Mouse (Mus musculus): ENCODE results near the gene BC035044. TPM values are rescaled to one million over a fixed set of nuclear protein-coding genes. Genes with fewer than 3 reads are reported as not detected.
A peak's percentile ranks its signal among the peaks of the same experiment; 100 is the strongest.
"Not testable (repeated sequence)": the region's sequence is repeated elsewhere in the genome, so short reads cannot be mapped to it uniquely, and the experiment has no call there.

Gene BC035044
- polyA plus RNA-seq, 1 experiment, result not detected

DNA sequence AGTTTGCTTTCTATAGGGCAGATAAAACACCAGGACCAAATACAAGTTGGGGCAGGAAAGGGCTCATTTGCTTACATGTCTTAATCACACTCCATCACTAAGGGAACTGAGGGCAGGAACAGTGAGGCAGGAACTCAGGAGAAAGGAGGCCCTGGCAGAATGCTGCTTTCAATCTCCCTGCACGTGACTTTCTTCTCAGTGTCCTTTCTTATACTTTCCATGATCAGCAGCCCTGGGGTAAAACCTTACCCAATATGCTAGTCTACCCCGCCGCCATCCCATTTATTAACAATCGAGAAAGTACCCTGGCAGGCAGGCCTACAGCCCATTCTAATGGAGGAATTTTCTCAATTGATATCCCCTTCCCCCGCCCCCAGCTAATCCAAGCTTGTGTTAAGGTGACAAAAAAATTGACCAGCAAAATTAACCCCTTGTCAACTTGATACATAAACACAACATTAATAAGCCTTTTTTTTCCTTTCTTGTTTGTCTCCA is 46.3 kb downstream of the BC035044 start:
- H3K36me3 ChIP-seq (ENCODE audit: control insufficient read depth, insufficient read depth, low read length, poor library complexity, severe bottlenecking), result no peaks in the 10 kb centered on the region
- H3K4me3 ChIP-seq (ENCODE audit: low read depth, low read length), result no peak overlapping the region
- H3K27ac ChIP-seq (ENCODE audit: insufficient read depth, low read length), result peak overlapping the region; percentile 73
- TF ChIP-seq CTCF (IDR thresholded peaks at IDR 0.05; ENCODE audit: low read depth, low read length) (no peak), EP300 (IDR thresholded peaks at IDR 0.05; ENCODE audit: insufficient read depth, low read depth, low read length) (no peak), POLR2A (IDR thresholded peaks at IDR 0.05; ENCODE audit: insufficient read depth, low read length) (no peak)
- no peaks in the 10 kb centered on the region for H3K9me3 ChIP-seq (replicated peaks; ENCODE audit: control insufficient read depth, insufficient read depth, low read length, poor library complexity, severe bottlenecking)
- no peaks in the 10 kb centered on the region for H3K27me3 ChIP-seq (ENCODE audit: control insufficient read depth, insufficient read depth, low read length, poor library complexity, severe bottlenecking)
- peak overlapping the region; percentile 6; the same call in 1 of the 2 replicates for H3K9ac ChIP-seq (ENCODE audit: low read depth, poor library complexity, severe bottlenecking)
- no peaks in the 10 kb centered on the region for H3K4me1 ChIP-seq (ENCODE audit: control insufficient read depth, insufficient read depth, low read length)

DNA sequence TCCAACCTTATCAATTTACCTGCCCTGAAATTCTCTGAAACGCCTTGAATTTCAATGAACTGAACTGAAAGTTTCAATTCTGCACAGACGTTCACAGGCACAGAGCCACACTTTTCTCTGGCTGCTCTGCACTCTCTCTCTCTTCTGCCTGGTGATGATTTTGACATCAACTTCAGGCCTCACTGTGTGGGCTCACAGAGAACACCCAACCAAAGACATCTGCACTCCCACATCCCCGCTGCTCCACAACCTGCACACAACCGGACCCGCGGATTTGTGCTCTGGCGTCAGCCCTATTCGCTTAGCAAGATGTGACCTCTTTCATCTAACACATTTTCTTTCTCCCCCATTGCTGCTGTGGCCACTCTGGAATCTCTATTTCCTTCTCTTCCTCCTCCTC is 46.8 kb downstream of the BC035044 start:
- Histone ChIP-seq H3K9me3 (replicated peaks; ENCODE audit: control insufficient read depth, insufficient read depth, low read length, poor library complexity, severe bottlenecking) (no peaks in the 10 kb centered on the region), H3K9ac (ENCODE audit: low read depth, poor library complexity, severe bottlenecking) (peak overlapping the region; percentile 6; the same call in 1 of the 2 replicates), H3K27me3 (ENCODE audit: control insufficient read depth, insufficient read depth, low read length, poor library complexity, severe bottlenecking) (no peaks in the 10 kb centered on the region), H3K4me3 (ENCODE audit: low read depth, low read length) (peak overlapping the region; percentile 25), H3K27ac (ENCODE audit: insufficient read depth, low read length) (peak overlapping the region; percentile 73), H3K36me3 (ENCODE audit: control insufficient read depth, insufficient read depth, low read length, poor library complexity, severe bottlenecking) (no peaks in the 10 kb centered on the region), H3K4me1 (ENCODE audit: control insufficient read depth, insufficient read depth, low read length) (no peaks in the 10 kb centered on the region)
- no peak for TF ChIP-seq CTCF (IDR thresholded peaks at IDR 0.05; ENCODE audit: low read depth, low read length)
- no peak for TF ChIP-seq POLR2A (IDR thresholded peaks at IDR 0.05; ENCODE audit: insufficient read depth, low read length)
- no peak for TF ChIP-seq EP300 (IDR thresholded peaks at IDR 0.05; ENCODE audit: insufficient read depth, low read depth, low read length)

DNA sequence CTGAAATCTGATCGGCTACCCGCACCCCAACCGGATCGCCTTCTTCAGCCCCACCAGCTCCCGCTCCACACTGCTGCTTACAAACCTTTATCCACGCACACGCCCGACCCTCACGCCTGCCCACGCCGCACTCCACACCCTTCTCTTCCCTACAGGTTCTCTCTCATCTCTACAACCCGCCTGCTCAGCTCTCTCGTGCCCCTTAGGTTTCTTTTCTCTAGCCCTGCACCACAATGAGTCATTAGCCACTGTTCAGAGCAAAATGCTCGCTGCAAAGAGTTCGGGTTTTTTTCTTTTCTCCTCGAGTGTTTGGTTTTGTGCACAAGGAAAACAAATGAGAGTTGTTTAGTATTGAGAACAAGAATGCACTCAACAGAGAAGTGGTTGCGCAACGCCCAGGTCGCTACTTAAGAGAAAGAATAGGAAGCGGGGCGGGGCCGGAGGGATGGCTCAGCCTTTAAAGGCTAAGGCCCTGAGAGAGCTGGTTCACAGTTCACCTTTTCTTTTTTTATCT is 47.4 kb downstream of the BC035044 start:
- Histone ChIP-seq H3K4me3 (ENCODE audit: low read depth, low read length) (peak overlapping the region; percentile 97), H3K27ac (ENCODE audit: insufficient read depth, low read length) (peak overlapping the region; percentile 91), H3K9me3 (replicated peaks; ENCODE audit: control insufficient read depth, insufficient read depth, low read length, poor library complexity, severe bottlenecking) (no peaks in the 10 kb centered on the region), H3K9ac (ENCODE audit: low read depth, poor library complexity, severe bottlenecking) (peak overlapping the region; percentile 65), H3K4me1 (ENCODE audit: control insufficient read depth, insufficient read depth, low read length) (no peaks in the 10 kb centered on the region), H3K36me3 (ENCODE audit: control insufficient read depth, insufficient read depth, low read length, poor library complexity, severe bottlenecking) (no peaks in the 10 kb centered on the region), H3K27me3 (ENCODE audit: control insufficient read depth, insufficient read depth, low read length, poor library complexity, severe bottlenecking) (no peaks in the 10 kb centered on the region)
- TF ChIP-seq CTCF (IDR thresholded peaks at IDR 0.05; ENCODE audit: low read depth, low read length) (no peak), EP300 (IDR thresholded peaks at IDR 0.05; ENCODE audit: insufficient read depth, low read depth, low read length) (0 out of 2 replicates have a peak, but pooled peaks have one; percentile 13)

DNA sequence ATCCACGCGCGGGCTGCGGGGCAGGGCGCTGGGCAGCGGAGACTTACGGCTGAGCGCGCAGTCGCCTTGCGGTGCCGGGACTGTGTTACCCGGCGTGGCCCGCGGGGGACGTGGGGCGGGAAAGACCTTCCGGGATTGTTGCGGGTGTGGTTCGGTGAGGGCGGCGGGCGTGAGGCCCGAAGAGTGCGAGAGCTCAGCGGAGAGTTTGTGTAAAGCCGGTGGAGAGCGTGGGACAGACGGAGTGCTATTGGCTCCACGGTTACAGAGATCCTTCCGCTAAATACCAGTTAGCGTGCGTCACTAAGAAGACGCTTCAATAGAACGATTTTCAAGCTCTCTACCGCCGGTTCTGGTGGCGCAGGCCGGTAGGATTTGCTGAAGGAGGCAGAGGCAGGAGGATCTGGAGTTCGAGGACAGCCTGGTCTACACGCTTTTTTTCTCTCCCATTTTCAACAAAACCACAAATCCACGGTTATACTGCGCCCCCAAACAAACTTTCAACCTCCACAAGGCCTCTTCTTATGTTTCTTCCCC is 47.9 kb downstream of the BC035044 start:
- Histone ChIP-seq H3K9ac (ENCODE audit: low read depth, poor library complexity, severe bottlenecking) (peak overlapping the region; percentile 65), H3K4me3 (ENCODE audit: low read depth, low read length) (peak overlapping the region; percentile 97), H3K27ac (ENCODE audit: insufficient read depth, low read length) (peak overlapping the region; percentile 91), H3K27me3 (ENCODE audit: control insufficient read depth, insufficient read depth, low read length, poor library complexity, severe bottlenecking) (no peaks in the 10 kb centered on the region), H3K36me3 (ENCODE audit: control insufficient read depth, insufficient read depth, low read length, poor library complexity, severe bottlenecking) (no peaks in the 10 kb centered on the region), H3K9me3 (replicated peaks; ENCODE audit: control insufficient read depth, insufficient read depth, low read length, poor library complexity, severe bottlenecking) (no peaks in the 10 kb centered on the region), H3K4me1 (ENCODE audit: control insufficient read depth, insufficient read depth, low read length) (no peaks in the 10 kb centered on the region)
- TF ChIP-seq CTCF (IDR thresholded peaks at IDR 0.05; ENCODE audit: low read depth, low read length), result no peak
- no peak for TF ChIP-seq POLR2A (IDR thresholded peaks at IDR 0.05; ENCODE audit: insufficient read depth, low read length)
- TF ChIP-seq EP300 (IDR thresholded peaks at IDR 0.05; ENCODE audit: insufficient read depth, low read depth, low read length), result no peak

DNA sequence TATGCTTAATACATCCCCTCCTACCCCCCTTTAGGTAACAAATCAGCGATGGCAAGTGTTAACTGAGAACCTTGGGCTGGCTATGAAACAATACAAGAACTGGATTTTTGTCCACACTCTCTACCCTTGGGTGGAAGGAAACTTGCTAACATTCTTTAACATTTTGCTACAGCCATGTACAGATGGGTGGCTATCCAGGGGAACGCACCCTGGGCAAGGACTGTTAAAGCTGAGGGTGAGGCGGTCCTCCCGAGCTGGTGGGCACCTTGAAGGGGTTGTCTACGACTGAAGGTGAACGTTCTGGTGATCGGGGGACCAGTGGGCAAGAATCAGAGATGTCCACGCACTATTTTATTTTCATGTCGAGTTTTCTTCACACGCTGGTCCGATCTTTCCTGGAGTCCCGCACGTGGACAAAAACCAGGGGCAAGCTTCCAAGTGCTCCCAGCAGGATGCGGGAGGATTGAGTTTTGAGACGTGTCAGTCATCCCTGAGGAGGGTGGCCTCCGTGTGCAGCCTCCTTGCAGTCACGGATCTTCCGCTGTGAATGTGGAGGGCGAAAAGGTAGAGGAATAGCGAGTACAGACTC is 48.5 kb downstream of the BC035044 start:
- Histone ChIP-seq H3K9me3 (replicated peaks; ENCODE audit: control insufficient read depth, insufficient read depth, low read length, poor library complexity, severe bottlenecking) (no peaks in the 10 kb centered on the region), H3K4me1 (ENCODE audit: control insufficient read depth, insufficient read depth, low read length) (no peaks in the 10 kb centered on the region), H3K4me3 (ENCODE audit: low read depth, low read length) (peak overlapping the region; percentile 97), H3K9ac (ENCODE audit: low read depth, poor library complexity, severe bottlenecking) (peak overlapping the region; percentile 65), H3K27ac (ENCODE audit: insufficient read depth, low read length) (no peak overlapping the region), H3K27me3 (ENCODE audit: control insufficient read depth, insufficient read depth, low read length, poor library complexity, severe bottlenecking) (no peaks in the 10 kb centered on the region), H3K36me3 (ENCODE audit: control insufficient read depth, insufficient read depth, low read length, poor library complexity, severe bottlenecking) (no peaks in the 10 kb centered on the region)
- no peak for TF ChIP-seq POLR2A (IDR thresholded peaks at IDR 0.05; ENCODE audit: insufficient read depth, low read length)

DNA sequence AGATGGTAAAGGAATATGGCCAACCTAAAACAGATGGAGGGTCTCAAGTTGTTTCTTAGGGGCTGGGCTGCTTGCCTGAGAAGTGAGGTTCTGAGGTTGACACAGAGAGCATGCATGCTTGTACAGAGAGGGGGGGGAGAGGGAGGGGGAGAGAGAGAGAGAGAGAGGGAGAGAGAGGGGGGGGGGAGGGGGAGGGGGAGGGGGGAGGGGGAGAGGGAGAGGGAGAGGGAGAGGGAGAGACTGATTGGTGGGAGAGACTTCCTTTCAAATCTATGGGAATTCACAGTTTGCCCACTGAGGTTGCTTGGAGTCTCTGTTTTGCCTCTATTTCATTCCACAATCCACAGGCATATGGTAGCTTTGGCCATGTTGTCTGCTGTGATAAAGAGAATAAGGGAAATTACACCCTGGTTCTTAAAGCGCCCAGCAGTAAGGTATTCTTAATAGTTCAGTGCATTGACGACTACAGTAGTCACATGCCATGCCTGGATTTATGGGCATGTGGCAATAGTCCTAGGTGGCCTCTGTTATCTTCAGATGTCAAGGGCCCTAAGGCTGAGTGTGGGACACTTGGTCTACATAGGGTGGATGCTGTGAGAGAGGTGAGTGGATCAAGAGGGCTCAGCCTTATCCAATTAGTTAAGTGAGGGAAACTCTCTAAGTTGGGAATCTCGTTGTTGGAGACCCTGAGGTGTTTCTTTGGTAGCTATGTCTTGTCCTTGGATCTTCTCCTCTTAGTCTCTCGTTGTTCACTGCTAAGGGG is 49.4 kb downstream of the BC035044 start:
- Histone ChIP-seq H3K9ac (ENCODE audit: low read depth, poor library complexity, severe bottlenecking) (no peak overlapping the region), H3K4me3 (ENCODE audit: low read depth, low read length) (no peak overlapping the region), H3K9me3 (replicated peaks; ENCODE audit: control insufficient read depth, insufficient read depth, low read length, poor library complexity, severe bottlenecking) (no peaks in the 10 kb centered on the region), H3K4me1 (ENCODE audit: control insufficient read depth, insufficient read depth, low read length) (no peaks in the 10 kb centered on the region), H3K27me3 (ENCODE audit: control insufficient read depth, insufficient read depth, low read length, poor library complexity, severe bottlenecking) (no peaks in the 10 kb centered on the region), H3K36me3 (ENCODE audit: control insufficient read depth, insufficient read depth, low read length, poor library complexity, severe bottlenecking) (no peaks in the 10 kb centered on the region), H3K27ac (ENCODE audit: insufficient read depth, low read length) (no peak overlapping the region)
- TF ChIP-seq CTCF (IDR thresholded peaks at IDR 0.05; ENCODE audit: low read depth, low read length), result no peak
- no peak for TF ChIP-seq POLR2A (IDR thresholded peaks at IDR 0.05; ENCODE audit: insufficient read depth, low read length)
- TF ChIP-seq EP300 (IDR thresholded peaks at IDR 0.05; ENCODE audit: insufficient read depth, low read depth, low read length), result no peak

DNA sequence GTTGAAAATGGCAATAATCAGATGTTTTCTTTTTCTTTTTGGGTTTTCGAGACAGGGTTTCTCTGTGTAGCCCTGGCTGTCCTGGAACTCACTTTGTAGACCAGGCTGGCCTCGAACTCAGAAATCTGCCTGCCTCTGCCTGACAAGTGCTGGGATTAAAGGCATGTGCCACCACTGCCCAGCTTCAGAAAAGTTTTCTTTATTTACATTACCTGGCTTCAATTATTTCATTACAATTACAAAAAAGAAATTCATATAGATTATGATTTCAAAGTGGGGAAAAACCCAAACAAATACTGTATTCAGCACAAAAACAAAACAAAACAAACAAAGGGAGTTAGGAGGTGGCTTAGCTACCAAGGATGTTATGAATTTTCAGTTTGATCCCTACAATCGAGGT is 50.3 kb downstream of the BC035044 start:
- not testable (repeated sequence) for H3K4me3 ChIP-seq (ENCODE audit: low read depth, low read length); H3K4me1 ChIP-seq (ENCODE audit: control insufficient read depth, insufficient read depth, low read length); H3K9ac ChIP-seq (ENCODE audit: low read depth, poor library complexity, severe bottlenecking); H3K27me3 ChIP-seq (ENCODE audit: control insufficient read depth, insufficient read depth, low read length, poor library complexity, severe bottlenecking); H3K27ac ChIP-seq (ENCODE audit: insufficient read depth, low read length); H3K9me3 ChIP-seq (replicated peaks; ENCODE audit: control insufficient read depth, insufficient read depth, low read length, poor library complexity, severe bottlenecking); H3K36me3 ChIP-seq (ENCODE audit: control insufficient read depth, insufficient read depth, low read length, poor library complexity, severe bottlenecking)

Data from ES-Bruce4 (cell line).